Mouse (Mus musculus): ENCODE results near the gene Xkr7.

Gene Xkr7

DNA sequence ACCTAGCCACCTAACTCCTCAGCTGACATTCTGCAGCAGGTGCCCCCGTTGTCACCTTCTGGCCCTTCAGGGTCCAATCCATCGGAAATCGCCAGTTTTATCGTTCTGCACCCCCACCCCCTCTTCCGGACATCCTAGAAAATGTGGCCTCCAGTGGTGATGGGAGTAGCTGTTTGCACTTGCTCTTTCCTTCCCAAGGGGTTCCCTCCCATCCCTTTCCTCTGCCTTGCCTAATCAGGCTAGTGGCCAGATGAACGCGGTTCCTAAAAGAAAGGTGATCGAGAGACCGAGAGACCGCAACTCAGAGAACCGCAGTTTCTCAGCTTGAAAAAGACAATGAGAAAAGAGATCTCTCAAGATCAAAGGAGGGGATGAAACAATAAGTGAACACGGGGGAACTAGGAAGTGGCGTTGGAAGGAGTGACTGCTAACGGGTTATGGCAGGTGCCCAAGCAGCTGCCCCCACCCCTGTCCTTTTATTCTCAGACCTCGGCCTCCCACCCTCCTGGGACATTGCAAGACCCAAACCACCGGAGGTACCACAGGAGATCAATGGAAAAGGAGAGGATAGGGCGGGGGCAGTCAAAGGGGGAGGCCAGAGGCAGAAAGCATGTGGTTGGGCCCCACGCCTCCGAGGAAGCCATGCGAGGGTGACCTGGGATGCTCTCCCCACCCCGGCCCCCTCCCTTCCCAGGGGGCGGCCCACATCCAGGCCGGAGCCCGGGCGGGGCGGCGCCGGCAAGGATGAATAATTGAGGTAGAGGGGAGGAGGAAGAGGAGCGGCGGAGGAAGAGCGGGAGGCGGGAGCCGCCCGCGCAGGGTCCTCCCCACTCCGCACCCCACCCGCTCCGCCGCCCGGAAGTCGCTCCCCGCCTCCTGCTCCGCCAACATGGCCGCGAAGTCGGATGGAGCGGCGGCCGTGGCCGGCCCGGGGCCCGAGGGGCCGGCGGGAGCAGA, at the start of gene Xkr7:
Xkr7 (plus strand) TSS at position 727 of the 957 bp plus-strand sequence.
- peak; percentile 77 for DNase-seq

DNA sequence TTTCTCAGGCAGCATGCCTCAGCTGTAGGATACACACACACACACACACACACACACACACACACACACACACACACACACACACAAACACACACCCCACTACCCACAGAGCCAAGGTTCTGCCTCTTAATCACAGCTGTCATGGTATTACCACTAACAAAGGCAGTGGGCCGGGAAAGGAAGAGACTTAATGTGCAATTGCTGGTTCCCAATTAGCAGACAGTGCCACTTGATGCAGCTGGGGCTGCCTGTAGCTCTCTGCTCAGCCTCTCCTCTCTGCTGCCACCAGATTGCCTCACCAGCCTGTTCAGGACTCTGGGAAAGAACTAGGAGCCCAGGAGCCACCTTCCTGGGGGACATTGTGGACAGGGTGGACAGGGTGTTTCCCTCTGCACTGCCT, 46.1 kb upstream of the Xkr7 start:
- DNase-seq = no peak

DNA sequence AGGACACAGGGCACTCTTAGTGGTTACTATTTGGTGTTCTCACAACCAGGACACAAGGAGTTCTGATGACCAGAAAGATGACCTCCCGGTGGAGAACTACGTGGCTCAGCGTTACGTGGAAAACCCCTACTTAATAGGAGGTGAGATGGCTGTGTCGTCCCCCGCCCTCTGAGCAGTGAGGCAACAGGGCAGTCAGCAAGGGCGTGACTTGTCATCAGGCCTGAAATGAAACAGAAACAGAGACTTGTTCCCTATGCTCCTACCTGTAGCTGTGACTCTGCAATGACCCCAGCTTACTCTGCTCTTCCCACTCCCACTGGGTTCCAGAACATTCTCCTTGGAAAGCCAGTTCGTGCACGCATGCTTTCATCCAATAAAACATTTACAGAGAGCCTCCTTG, 40.1 kb upstream of the Xkr7 start:
- no peak for DNase-seq

DNA sequence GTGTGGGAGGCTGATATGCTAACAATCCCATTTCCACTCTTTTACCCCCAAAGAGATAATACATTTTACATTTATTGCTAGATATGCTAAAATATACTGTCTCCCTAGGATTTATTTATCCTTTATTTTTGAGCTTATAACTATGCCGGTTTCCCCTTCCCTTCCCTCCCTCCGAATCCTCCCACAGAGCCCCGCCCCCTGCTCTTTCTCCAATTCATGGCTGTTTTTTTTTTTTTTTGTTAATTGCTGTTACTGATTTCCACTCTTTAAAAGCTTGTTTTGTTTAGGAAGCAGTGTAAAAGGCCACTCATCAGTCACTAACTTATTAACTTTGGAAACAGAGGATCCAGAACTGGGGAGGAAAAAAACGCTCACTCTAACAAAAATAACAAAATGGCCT, 34.6 kb upstream of the Xkr7 start:
- DNase-seq = no peak

DNA sequence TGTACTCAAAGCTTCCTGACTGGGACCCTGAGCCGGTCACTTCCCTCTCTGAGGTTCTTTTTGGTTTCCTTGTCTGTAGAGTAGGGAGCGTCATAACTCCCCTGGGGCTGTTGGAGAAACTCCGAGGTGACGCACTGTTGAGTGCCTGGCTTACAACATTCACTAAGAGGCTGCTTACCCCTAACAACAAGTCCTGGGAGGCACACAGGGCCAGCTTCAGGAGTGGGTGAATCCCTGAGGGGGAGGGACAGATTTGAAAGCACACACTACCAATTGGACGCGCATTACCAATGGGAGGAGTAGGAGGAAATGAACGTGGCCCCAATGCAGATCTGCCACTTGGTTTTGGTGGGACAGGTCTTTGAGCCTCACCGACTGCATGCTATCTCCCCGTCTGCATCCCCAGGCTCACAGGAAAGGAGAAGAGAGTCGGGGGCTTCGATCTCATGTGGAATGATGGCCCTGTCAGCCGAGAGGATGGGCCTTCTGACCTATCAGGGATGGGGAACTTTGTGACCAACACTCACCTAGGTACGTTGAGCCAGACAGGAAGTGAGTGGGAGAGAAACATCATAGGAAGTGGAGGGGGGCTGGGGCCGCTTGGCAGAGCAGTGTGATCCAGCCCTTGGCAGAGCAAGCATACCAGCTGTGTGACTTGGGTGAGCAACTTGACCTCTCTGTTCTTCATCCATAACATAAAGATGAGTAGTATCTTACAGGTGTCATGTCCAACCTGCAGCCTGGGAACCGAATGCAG, 29.0 kb upstream of the Xkr7 start:
- DNase-seq = no peak

DNA sequence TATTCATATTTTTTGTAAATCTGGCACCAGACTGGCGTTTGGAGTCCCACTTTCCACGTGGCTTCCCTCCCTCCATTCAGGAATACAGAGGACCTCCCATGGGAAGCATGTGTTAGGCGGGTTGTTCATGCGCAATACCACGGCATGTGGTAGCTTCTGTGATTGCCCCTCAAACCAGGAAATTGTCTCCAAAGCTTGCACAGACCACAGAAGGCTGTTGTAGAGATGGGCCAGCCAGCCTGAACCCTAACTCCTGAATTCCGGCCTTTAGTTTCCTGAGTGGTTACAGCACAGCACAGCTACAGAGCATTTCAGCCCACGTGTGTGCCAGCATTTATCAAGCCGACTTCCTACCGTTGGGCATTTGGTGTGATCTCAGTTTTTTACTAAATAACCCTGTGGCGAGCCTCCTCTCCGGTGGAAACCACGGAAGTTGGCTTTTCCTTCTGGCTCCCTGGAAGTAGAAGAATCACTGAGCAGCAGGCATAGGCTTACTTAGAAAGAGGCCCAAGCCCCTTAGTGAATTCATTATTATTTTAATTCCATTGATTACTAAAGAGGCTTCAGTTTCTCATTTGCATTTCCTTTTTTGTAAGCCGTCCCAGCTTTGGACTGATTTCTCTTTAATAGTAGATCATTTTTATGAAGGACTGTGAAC, 27.8 kb upstream of the Xkr7 start:
- DNase-seq = no peak

DNA sequence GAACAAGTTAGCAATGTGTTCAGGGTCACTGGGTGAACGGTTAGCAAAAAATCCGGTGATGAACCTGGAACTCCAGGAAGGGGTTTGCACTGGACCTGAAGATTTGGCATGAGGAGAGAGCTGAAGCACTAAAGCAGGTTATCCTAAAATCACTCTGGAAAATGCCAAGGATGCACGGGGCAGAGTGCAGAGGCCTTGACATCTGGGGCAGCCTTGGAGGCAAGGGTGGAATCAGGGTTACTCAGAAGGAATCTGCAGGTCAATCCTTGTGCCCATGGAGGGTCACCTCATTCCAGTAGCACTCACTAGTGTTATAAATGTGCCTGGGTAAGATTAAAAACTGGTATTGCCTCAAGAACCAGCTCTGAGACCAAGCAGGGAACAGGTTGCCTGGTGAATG, 25.7 kb upstream of the Xkr7 start:
- DNase-seq = no peak

DNA sequence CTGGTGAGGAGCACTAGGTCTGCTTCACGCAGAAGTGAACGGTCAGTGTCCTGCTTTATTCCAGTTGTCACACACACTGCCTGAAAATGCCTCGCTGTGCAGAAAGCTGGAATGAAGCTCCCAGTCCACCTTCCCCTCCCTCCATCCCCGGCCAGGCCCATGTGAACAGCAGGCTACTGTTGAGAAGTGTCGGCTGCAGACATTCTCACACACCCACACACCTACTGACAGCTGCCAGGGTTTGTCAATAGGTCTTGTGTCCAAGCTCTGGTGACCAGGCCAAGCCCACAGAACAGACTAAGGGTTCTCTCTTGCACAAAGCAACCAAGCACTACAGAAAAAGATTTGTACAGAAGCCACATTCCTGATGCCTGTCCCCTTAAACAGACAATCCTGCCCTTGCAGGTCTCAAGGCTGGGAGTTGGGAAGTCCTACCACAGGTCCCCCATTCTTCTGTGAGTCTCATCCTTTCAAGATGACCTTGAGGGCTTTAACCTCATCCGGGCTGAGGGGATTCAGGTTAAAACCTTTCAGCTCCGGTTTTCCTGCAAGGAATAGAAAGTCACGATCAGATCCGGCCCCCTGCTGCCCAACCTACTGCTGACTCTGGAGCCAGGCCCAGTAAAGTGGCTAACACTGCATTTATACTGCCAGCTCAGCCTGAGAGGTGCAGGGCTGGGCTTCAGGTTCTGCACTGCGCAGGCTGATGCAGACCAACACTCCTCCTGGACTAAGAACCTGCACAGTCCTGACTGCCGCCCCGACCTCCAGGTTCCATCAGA, 22.3 kb upstream of the Xkr7 start:
- DNase-seq = peak; percentile 71

DNA sequence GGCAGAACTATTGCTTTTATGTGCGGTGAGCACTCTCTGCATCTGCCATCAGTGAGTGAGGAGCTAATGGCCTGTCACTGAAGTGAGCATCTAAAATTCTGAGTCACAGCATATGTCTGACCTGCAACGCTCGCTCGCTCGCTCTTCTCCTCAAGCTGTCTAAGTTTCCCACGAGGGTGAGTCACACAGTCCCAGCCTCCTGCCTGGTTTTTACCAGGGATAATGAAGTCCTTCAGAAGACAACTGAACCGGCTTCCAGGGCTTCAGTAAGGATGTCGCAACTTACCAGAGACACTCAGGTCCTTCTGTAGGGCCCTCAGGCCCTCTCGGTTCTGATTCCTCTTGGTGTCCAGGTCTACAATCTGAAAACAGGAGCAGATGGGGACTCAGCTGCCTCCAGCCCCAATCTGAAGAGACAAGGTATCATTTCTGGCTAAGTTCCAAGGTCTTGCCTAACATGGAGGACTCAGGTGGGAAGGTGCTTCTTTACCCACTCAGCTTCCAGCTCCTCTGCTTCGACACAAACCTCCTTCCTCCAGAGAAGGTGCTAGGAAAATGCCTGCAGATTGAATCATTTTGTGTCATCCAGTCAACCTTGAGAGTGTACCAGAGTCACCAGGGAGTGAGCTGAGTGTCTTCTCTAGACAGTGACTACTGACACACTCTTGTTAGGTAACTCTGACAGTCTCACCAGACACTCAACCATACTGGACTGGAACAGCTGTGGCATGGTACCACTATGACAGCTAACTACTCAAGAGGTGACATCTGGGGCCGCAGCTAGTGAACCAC, 17.7 kb upstream of the Xkr7 start:
- DNase-seq = peak; percentile 58

DNA sequence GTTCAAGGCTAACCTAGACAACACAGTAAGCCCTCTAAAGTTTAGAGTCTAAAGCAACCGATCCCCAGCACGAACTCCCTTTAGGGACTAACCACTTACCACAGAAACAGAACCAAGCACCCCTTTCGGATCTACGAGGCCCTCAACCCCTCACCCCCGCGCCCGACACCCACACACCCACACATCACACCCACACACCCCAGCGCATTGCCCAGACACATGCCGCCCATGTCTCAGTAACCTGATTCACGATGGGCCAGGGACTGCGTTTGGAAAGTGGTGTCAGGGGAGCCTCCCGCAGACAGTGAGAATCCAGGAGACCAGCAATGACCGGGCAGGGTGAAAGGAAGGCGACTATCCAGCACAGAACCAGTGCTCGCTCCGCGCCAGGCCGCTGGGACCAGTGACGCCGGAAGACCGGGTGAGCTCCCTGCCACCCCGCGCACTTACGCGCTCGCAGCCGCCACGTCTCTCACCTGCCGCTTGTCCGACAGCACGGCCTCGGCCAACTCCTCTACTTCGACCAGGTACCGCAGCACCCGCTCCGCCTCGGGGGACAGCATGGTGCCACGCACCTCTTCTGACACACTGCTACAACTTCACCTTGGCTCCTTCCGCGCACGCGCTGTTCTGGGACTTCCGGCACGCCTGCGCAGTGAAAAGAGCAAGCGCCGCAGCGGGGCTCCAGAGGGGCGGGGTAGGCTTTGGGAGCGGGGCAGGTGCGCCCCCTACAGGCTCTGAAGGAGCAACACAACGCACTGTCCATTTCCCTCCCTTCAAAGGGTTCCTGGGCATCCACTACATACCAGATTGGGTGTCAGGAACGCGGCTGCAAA, 16.7 kb upstream of the Xkr7 start, which contains the start of gene Pdrg1:
Pdrg1 (minus strand) TSS at position 670 of the 836 bp plus-strand sequence.
- peak; percentile 97 for DNase-seq

DNA sequence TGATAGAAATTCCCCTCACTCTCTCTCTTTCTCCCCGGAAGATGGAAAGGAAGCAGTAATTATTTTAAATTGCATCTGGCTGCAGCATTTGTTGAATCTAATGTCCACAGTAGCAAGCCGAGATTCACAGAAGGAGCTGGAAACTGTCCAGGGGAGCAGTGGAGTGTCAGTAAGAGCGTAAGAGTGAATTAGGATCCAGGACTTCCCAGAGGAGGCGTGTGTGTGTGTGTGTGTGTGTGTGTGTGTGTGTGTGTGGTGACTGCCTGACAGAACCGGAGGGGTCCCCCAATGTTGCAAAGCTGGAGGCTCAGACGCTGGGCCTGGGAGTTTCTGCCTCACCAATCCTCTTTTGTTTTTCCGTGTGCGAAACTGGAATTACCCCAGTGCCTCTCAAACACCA, 15.8 kb upstream of the Xkr7 start:
- DNase-seq = peak; percentile 82

DNA sequence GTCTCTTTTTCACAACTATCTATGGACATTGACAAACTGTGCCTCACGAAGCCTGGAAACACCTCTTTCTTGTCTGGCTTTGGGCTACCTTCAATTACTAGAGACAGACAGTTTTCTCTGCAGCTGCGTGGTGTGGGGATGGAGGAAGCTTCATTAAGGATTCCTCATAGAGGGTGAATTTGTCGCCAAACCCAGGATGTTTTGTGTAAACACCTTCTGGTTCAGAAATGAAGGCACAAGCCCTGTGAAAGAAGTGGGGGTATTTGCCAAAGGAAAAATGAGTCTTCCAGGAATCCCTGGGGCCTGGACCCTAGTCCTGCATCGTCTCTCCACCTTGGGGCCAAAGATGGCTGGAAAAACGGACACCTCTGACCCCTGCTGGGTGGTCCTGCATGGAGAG, 14.9 kb upstream of the Xkr7 start:
- DNase-seq = peak; percentile 44

DNA sequence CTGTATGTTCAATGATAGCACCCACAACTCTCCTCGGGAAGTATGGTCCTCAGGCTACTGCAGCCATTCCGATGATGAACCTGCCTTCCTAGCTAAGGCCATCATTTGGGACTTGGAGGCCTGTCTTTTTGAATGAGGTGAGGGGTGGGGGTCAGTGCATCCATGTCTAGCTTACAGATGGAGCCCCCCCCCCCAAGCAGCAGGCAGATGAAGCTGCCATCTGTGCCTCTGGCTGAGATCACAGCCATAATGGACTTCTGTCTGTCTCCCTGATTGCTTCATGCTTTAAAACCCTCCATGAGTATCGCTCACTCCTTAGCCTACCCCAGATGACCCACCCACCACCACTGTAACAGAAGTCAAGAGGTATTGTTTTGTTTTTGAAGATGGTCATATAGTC, 12.3 kb upstream of the Xkr7 start:
- peak; percentile 10 for DNase-seq

DNA sequence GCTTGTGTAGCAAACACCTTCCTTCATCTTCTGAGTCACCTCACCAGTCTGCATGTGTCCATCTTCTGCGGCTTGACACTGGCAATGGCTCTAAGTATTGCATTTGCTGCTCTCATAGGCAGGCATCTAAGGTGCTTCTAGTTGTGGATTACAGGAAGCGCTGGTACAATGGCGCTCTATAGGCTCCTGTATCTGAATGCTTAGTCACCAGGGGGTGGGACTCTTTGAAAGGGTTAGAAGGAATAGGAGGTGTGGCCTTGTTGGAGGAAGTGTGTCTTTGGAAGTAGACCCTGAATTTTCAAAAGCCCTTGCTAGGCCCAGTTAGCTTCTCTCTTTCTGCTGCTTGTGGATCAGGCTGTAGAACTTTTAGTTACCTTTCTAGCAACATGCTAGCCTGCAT, 10.5 kb upstream of the Xkr7 start:
- DNase-seq = peak; percentile 3

DNA sequence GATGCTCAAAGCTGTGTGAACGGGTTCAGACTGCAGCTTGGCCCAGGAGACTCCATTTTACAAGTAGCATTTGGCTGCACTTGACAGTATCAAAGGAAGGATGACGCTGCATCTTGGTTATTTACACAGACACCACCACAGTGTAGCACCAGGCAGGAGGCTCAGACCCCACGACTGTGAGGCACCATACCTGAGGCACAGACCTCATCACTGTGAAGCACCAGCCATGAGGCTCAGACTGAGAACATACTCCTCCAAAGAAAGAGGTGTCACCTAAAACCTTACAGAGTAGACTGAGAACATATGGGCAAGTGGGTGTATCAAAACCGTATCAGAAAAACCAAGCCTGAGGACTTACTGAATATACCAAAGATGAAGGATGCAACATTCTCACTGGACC, 8.8 kb upstream of the Xkr7 start:
- DNase-seq = no peak

DNA sequence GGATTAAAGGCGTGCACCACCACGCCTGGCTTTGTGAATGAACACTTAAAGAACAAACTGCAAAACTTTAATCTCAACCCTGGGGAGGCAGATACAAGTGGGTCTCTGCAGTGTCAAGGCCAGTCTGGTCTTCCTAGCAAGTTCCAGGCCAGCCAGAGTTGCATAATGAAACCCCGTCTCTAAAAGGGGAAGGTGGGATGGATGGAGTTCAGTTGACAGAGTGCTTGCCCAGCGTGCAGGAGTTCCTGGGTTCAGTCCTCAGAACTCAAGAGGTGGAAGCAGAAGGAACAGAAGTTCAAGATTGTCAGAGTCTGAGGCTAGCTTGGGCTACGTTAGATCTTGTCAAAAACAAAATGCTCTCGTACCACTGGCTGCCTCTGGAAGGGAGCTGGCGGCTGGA, 5.6 kb upstream of the Xkr7 start:
- no peak for DNase-seq

DNA sequence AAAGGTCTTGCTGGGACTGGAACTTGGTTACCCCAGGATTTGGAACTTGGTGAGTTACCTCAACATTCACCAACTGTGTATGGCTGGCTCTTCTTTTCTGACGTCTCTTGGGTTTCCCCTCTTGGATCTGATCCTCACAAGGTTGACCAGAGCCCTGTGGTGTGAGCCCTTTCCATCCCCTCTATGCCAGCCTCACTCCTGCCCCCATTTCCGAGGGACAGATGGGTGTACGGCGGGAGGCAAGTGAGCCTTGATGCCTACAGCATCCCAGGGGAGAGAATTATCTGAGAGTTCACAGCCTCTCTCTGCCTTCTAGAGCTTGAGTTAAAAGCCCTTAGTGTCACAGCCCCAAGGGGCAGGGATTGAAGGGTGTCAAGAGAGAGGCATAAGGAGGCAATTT, 4.2 kb upstream of the Xkr7 start:
- peak; percentile 75 for DNase-seq

DNA sequence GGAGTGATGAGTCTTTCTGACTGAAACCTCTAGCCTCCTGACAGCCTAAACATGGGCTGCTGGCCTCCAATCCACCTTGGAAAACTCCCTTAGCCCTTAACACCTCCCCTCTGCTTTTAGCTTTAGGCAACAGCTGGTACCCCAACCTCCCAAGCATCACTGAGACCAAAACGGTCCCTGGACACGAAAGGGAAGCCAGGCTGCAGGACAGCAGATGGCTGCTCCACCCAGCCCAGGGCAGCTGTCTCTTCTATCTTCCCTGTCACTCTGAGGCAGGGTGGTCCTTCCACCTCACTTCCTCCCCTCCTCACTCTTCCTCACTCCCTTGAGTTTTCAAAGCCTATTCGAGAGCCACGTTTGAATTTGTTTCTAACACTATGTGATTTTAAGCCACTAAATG, 1.2 kb upstream of the Xkr7 start:
- no peak for DNase-seq

DNA sequence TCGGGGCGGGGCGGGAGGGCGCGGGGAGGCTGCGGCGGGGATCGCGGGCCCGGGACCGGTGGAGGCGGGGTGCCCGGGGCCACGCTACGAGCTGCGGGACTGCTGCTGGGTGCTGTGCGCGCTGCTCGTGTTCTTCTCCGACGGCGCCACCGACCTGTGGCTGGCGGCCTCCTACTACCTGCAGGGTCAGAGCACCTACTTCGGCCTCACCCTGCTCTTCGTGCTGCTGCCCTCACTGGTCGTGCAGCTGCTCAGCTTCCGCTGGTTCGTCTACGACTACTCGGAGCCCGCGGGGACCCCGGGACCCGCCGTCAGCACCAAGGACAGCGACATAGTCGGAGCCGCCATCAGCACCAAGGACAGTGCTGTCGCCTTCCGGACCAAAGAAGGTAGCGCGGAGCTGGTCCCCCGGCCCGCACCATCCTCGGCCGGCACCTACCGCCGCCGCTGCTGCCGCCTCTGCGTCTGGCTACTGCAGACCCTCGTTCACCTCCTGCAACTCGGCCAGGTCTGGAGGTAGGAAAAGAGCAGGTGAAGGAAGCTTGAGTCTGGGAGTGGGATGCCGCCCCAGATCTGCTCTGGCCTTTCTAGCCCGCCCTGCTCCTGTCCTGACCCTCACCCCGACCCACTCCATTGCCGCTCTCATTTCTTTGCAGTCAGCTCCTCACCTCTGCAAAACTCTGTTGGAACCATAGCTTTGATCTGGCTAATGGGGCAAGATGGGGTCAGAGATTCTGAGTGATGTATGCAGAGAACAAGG, 611 bp downstream of the Xkr7 start:
- peak; percentile 54 for DNase-seq

DNA sequence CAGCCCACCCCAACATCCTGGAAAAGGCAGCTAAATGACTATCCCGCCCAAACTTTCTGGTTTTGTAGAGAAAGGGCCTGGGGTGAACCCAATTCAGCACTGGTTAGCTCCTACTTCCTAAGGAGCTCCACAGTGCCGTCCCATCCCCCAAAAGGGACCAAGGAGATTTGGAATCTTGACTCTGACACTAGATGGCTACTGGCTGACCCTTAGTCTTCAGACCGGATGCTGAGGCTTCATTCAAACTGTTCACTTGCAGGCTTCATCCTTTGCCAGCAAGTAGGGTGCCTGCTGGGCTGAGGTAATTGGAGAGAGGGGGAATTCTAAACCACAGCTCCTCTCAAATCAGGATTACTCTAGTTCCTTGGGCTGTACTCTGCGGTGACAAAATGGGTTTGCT, 1.3 kb downstream of the Xkr7 start:
- DNase-seq = peak; percentile 63
